Mouse (Mus musculus) brown adipose tissue, adult 24 weeks (tissue): ENCODE data around the gene Pim3. TPM values are rescaled to one million over a fixed set of nuclear protein-coding genes. Genes with fewer than 3 reads are reported as not detected.
A peak's percentile ranks its signal among the peaks of the same experiment; 100 is the strongest.
"Not testable (repeated sequence)": the region's sequence is repeated elsewhere in the genome, so short reads cannot be mapped to it uniquely, and the experiment has no call there.

Source experiments
- H3K27ac ChIP-seq: fragments of 200-500 bp; replicated peaks from 2 replicates; pipeline ENCODE4 v1.5.1; 2012; ENCODE audit warnings: low read depth, mild to moderate bottlenecking, low read length
- H3K4me1 ChIP-seq: fragments of 200-500 bp; 2 replicates; pipeline ENCODE4 v1.6.1; 2012; ENCODE audit warnings: low read length, mixed read lengths; ENCODE audit not compliant: control insufficient read depth, insufficient read depth, insufficient read length
- H3K4me3 ChIP-seq: fragments of 200-500 bp; 2 replicates; pipeline ENCODE4 v1.5.1; 2012; ENCODE audit warnings: low read depth, mild to moderate bottlenecking, low read length, moderate library complexity; ENCODE audit not compliant: insufficient read depth
- polyA plus RNA-seq: library from polyadenylated mRNA; stranded (reverse); fragments of >200 nt; gene quantifications from 2 replicates; pipeline ENCODE4 v1.2.4, GENCODE M21; 2012; ENCODE audit not compliant: missing spikeins, insufficient read depth, insufficient read length

Gene Pim3
- 29.2 and 73.9 TPM in 2 replicates for polyA plus RNA-seq

DNA sequence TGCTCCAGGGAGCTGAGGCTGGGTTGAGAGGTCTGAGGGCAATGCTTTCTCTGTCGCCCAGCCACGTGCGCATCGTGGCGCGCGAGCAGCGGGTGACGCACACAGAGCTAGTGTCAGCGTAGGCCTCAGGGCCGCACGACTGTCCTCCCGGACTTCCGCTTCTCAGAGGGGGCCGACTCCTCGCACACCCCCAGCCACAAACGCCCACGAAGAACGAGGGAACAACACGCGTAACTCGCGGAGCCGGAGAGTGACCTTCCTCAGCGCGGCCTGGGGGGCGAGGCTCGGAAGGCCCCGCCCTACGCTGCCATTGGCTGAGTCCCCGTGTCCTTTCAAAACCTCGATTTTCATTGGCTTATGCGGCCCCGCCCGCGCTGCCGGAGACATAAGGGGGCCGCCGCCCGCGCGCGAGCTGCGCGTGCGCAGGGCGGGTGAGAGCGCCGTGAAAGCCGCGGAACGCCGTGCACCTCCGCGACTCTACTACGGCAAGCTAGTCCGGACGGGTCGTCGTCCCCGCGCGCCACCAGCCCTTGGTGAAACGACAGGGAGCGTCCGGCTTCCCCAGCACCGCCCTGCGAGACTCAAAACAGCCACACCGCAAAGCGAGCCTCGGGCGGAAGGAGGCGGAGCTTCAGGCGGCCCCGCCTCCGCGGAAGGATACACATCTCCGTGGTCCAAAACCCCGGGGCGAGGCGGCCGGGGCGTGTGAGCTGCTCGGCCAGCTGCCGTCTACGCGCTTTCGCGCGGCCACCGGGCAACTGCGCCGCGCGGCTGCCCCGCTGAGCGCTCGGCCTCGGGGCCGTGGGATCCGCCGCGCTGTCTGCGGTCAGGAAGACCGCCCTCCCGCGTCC, at the start of gene Pim3:
TSS of gene Pim3 (plus strand) at position 415 of the 851 bp plus-strand sequence.
- Histone ChIP-seq H3K27ac (peak within 1 kb of the TSS; percentile 91), H3K4me3 (peak within 1 kb of the TSS; percentile 89), H3K4me1 (peaks cover 37% of the 10 kb centered on the region)

DNA sequence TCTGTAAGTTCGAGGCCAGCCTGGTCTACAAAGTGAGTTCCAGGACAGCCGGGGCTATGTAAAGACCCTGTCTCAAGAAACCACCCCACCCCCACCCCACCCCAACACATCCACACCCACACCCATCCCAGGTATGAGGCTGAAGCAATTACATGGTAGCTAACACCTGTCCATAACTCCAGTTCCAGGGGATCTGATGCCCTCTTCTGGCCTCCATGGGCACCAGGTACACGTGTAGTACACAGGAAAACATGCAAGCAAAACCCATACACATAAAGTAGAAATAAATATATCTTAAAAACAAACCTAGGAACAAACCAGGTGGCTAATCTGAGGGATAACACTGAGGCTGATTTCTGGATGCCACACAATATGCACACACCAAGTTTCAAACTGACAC, 48.7 kb upstream of the Pim3 start:
- H3K4me1 ChIP-seq = no peaks in the 10 kb centered on the region
- no peak overlapping the region for H3K4me3 ChIP-seq
- H3K27ac ChIP-seq = no peak overlapping the region

DNA sequence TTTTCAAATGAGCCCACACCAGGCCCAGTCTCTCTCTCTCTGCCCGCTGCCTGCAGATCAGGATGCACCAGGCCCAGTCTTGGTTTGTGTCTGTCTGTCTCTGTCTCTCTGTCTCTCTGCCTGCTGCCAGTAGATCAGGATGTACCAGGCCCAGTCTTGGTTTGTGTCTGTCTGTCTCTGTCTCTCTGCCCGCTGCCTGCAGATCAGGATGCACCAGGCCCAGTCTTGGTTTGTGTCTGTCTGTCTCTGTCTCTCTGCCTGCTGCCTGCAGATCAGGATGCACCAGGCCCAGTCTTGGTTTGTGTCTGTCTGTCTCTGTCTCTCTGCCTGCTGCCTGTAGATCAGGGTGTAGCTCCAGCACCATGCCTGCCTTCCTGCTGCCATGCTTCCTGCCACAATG, 48.1 kb upstream of the Pim3 start:
- H3K4me1 ChIP-seq, H3K4me3 ChIP-seq, H3K27ac ChIP-seq: not testable (repeated sequence)

DNA sequence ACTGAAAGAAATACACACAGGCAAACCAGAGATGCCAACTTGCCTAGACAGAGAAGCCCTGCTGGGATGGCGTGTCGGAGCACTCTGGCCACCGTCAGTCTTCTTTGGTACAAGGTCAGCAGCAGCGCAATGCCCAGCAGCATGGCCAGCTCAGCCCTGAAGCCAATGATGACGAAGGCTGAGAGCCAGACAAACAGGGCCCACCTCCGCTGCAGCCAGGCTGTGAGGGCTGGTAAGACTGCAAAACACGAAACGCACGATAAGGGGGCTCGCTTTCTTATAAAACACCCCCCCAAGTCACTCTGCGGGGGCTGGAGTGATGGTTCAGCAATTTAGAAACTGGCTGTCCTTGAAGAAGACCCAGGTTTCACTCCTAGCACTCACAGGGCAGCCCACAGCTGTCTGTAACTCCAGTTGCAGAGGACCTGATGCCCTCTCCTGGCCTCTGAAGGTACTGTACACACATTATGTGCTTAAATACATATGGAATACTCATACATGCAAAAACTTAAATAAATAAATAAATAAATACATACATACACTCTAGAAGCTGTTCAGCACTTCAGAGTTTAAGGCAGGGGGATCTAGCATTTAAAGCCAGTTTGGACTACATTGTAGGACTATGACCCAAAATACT, 47.5 kb upstream of the Pim3 start:
- Histone ChIP-seq H3K4me1 (no peaks in the 10 kb centered on the region), H3K4me3 (no peak overlapping the region), H3K27ac (no peak overlapping the region)

GRCm38 (mm10) chr15:88815196-88815700, 46.7 kb upstream of the Pim3 start:
- no peak overlapping the region for H3K4me3 ChIP-seq
- peaks cover 4% of the 10 kb centered on the region; the same call in 1 of the 2 replicates for H3K4me1 ChIP-seq
- no peak overlapping the region for H3K27ac ChIP-seq

- Histone ChIP-seq H3K27ac (peak within 1 kb of the TSS; percentile 74), H3K4me1 (peaks cover 5% of the 10 kb centered on the region; the same call in 1 of the 2 replicates), H3K4me3 (peak within 1 kb of the TSS; percentile 89)
Observed at GRCm38 (mm10) chr15:88819026-88819905, 42.7 kb upstream of the Pim3 start, which contains the start of the genes Alg12 and Creld2. TSS of gene Alg12 (minus strand) at chr15:88819318. TSS of gene Creld2 (plus strand) at chr15:88819646.

DNA sequence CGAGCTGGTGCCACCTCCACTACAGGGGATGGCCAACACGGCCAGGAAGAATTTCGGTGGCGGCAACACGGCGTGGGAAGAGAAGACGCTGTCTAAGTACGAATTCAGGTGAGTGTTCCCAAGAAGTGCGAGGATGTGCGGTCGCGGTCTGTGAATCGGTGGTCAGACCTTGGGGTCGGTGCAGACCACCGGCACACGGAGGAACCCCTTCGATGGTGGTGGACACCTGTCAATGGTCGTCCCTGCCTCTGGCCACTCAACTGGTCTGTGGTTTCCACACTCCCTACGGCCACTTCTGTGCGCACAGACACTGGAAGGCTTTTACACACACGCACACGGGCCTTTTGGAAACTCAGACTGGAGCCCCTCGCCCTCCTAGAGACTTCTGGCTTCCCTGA, 42.1 kb upstream of the Pim3 start:
- no peak overlapping the region for H3K27ac ChIP-seq
- H3K4me1 ChIP-seq = peaks cover 5% of the 10 kb centered on the region; the same call in 1 of the 2 replicates
- peak overlapping the region; percentile 73 for H3K4me3 ChIP-seq

DNA sequence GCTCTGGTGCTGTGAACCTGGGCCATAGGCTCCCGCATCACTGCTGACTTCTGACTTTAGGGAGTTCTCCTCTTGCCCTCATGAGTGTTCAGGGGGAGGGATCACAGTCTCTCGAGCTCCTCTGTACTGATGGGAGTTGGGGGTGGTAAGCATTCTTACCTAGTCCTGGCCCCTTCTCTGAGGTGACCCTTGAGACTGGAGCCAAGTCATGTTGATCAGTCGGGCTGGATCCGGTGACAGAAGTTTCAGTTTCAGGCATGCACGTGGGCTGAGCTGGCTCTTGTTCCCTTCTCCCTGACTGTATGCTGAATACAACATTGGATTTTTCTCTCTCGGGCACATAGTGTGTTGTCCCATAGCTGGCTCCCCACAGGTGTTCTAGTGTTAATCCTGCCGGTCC, 40.6 kb upstream of the Pim3 start:
- Histone ChIP-seq H3K4me3 (no peak overlapping the region), H3K4me1 (peaks cover 5% of the 10 kb centered on the region; the same call in 1 of the 2 replicates), H3K27ac (no peak overlapping the region)

DNA sequence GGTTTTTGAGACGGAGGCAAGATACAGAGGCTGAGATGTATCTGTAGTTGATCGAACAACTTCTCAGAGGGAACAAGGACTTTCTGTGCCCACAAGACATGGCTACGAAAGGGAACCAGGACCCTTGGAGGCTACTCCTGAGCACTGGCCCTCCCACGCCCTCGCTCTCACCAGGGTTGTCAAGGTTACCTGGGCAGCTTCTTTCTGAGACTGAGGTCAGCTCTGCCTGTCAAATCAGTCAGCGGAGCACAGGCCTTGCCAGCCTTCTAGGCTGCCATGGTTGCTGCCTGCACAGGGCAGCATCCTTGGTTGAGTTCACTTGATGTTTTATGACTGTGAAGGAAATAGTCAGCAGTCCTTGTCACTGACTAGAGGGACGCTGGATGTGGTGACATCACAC, 39.5 kb upstream of the Pim3 start:
- no peak overlapping the region for H3K27ac ChIP-seq

GRCm38 (mm10) chr15:88823376-88823775, 38.6 kb upstream of the Pim3 start:
- H3K27ac ChIP-seq = no peak overlapping the region
- no peak overlapping the region for H3K4me3 ChIP-seq
- peaks cover 5% of the 10 kb centered on the region; the same call in 1 of the 2 replicates for H3K4me1 ChIP-seq

More for the DNA sequence above, 39.5 kb upstream of the Pim3 start:
- no peak overlapping the region for H3K4me3 ChIP-seq
- peaks cover 5% of the 10 kb centered on the region; the same call in 1 of the 2 replicates for H3K4me1 ChIP-seq

DNA sequence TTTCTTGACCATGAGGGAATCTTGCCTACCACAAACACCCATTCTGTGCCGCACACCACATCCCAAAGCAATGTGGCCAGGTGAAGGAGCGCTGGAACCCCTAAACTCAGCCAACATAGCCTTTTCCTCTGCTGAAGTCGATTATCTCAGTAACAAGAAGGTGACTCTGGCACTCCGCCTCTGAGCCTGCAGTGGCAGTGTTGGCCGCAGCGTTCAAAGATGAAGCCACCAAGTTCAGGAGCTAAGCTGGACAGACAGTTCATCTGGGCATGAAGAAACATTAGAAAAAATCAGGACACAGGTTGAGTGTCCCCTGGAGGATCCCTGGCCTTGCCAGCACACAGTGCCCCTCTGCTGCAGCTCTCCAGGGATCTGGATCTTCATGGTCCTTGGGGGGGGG, 34.5 kb upstream of the Pim3 start:
- Histone ChIP-seq H3K4me1 (peaks cover 14% of the 10 kb centered on the region), H3K4me3 (no peak overlapping the region), H3K27ac (no peak overlapping the region)

DNA sequence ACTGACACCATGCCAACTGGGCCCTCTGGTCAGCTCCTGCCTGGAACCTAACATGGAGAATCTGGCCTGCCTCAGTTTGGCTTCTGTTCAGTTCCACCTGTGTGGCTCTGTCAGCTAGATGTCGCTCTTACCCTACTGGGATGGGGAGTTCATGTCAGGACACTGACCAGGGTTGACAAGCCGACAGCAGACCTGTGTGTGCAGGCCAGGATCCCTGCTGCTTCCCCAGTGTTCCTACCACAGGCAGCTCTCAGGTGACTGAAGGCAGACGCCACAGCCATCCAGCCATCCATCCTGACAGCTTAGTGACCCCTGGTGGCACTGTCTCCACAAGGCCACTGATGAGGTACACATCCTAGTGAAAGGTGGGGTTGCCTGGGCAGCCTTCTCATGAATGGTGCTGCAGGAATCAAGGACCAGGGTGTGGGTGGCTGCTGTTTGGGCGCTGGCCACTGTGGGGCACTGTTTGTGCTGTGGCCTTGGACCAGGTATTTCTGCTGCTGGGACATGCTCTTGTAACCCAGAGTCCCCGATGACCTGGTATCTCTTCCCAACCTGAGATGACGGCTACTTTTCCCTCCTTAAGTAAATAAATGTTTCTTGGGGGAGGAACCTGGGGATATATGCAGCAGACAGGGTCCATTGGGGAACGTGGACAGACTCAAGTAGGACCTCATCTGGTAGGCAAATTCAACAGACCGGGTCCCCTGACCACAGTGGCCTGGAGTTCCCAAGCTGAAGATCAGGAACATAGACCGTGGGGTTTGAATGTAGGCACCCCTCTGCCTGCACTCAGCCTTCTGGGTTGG, 33.8 kb upstream of the Pim3 start:
- peaks cover 14% of the 10 kb centered on the region for H3K4me1 ChIP-seq
- H3K27ac ChIP-seq = no peak overlapping the region
- H3K4me3 ChIP-seq = no peak overlapping the region

- no peak overlapping the region for H3K27ac ChIP-seq
- no peak overlapping the region for H3K4me3 ChIP-seq
Observed at GRCm38 (mm10) chr15:88828800-88829705, 32.9 kb upstream of the Pim3 start.

More at GRCm38 (mm10) chr15:88828800-88829705, 32.9 kb upstream of the Pim3 start:
- peaks cover 14% of the 10 kb centered on the region for H3K4me1 ChIP-seq
